Mouse (Mus musculus) liver, adult 2 months (tissue): ENCODE results near the gene Ptprn2.

Experiments
- CTCF ChIP-seq: fragments of 200-500 bp; IDR thresholded peaks from 2 replicates; pipeline ENCODE4 v1.5.1; 2011; ENCODE audit warnings: low read depth, low read length, control low read depth
- POLR2A ChIP-seq: fragments of 200-500 bp; IDR thresholded peaks from 2 replicates; pipeline ENCODE4 v1.6.1; 2011; ENCODE audit warnings: low read length, control low read depth; ENCODE audit not compliant: insufficient read depth; ENCODE audit errors: extremely low read depth

- TF ChIP-seq CTCF (no peak), POLR2A (no peak)
These were observed 572.9 kb downstream of the Ptprn2 start for GRCm38 (mm10) chr12:117058184-117058958.
